ENCODE assay signal across 32 mouse cellular contexts in genomic region chr16:25706260-25706659, GRCm38 (mm10). TPM values are rescaled to one million over a fixed set of nuclear protein-coding genes. Genes with fewer than 3 reads are reported as not detected.
"Had no signal": no experiment of that assay in that cellular context is flagged by ENCODE, and none has a peak within 500 bp of the region (broad histone marks: within the 10 kb centered on the region; RNA-seq: fewer than 3 reads in every experiment).

No protein-coding gene starts in this region.

- H3K27me3 ChIP-seq: heart, embryonic 12.5 days; heart, embryonic 13.5 days; heart, embryonic 15.5 days; hindbrain, embryonic 12.5 days; hindbrain, embryonic 13.5 days; hindbrain, embryonic 15.5 days; intestine, embryonic 15.5 days; kidney, embryonic 15.5 days had no signal

- H3K4me2 ChIP-seq: heart, embryonic 11.5 days; heart, embryonic 12.5 days; heart, embryonic 13.5 days; heart, embryonic 15.5 days; hindbrain, embryonic 12.5 days; hindbrain, embryonic 13.5 days; hindbrain, embryonic 14.5 days; hindbrain, embryonic 15.5 days; intestine, embryonic 15.5 days; kidney, embryonic 15.5 days had no signal

- H3K4me1 ChIP-seq: heart, embryonic 12.5 days; heart, embryonic 13.5 days; heart, embryonic 15.5 days; hindbrain, embryonic 10.5 days; hindbrain, embryonic 12.5 days; hindbrain, embryonic 13.5 days; hindbrain, embryonic 15.5 days; intestine, embryonic 15.5 days; kidney, embryonic 15.5 days had no signal

- H3K9ac ChIP-seq: heart, embryonic 12.5 days; heart, embryonic 13.5 days; heart, embryonic 15.5 days; hindbrain, embryonic 12.5 days; hindbrain, embryonic 13.5 days; hindbrain, embryonic 14.5 days; hindbrain, embryonic 15.5 days; intestine, embryonic 15.5 days; kidney, embryonic 15.5 days had no signal

- H3K4me3 ChIP-seq: heart, embryonic 12.5 days; heart, embryonic 13.5 days; heart, embryonic 15.5 days; hindbrain, embryonic 10.5 days; hindbrain, embryonic 12.5 days; hindbrain, embryonic 13.5 days; hindbrain, embryonic 15.5 days; intestine, embryonic 15.5 days; kidney, embryonic 15.5 days; layer of hippocampus, adult 2 months; left cerebral cortex, adult 2 months had no signal

- H3K36me3 ChIP-seq: heart, embryonic 12.5 days; heart, embryonic 13.5 days; heart, embryonic 15.5 days; hindbrain, embryonic 10.5 days; hindbrain, embryonic 12.5 days; hindbrain, embryonic 13.5 days; hindbrain, embryonic 15.5 days; intestine, embryonic 15.5 days; kidney, embryonic 15.5 days had no signal

- H3K9me3 ChIP-seq: heart, embryonic 12.5 days; heart, embryonic 13.5 days; heart, embryonic 15.5 days; hindbrain, embryonic 12.5 days; hindbrain, embryonic 15.5 days; intestine, embryonic 15.5 days; kidney, embryonic 15.5 days had no signal

- H3K27ac ChIP-seq: heart, embryonic 13.5 days; heart, embryonic 15.5 days; hindbrain, embryonic 10.5 days; hindbrain, embryonic 12.5 days; hindbrain, embryonic 13.5 days; hindbrain, embryonic 14.5 days; hindbrain, embryonic 15.5 days; hindbrain, postnatal 0 days; intestine, embryonic 15.5 days; kidney, embryonic 15.5 days; kidney, postnatal 0 days; layer of hippocampus, adult 2 months; left cerebral cortex, adult 2 months had no signal

- DNase-seq: heart, postnatal 10 days; heart, postnatal 14 days; heart, postnatal 36 days; heart, postnatal 4 days; kidney, adult 11 months; kidney, adult 18-20 months; kidney, adult 2 months; kidney, adult 8-10 months; kidney, adult 9 months; kidney, postnatal 10 days; kidney, postnatal 14 days; kidney, postnatal 25 days; kidney, postnatal 36 days; kidney, postnatal 4 days; layer of hippocampus, adult 9-11 months; layer of hippocampus, postnatal 36 days had no signal

RNA-seq across cellular contexts. Expression of gene Trp63, which starts 22.7 kb away (rescaled TPM):
- total RNA-seq: hematopoietic stem cell, adult 5-6 weeks had no signal
- polyA plus RNA-seq: hindbrain, embryonic 14.5 days had no signal
